11 mouse cellular contexts compared by ENCODE assay signal in the genomic region with DNA sequence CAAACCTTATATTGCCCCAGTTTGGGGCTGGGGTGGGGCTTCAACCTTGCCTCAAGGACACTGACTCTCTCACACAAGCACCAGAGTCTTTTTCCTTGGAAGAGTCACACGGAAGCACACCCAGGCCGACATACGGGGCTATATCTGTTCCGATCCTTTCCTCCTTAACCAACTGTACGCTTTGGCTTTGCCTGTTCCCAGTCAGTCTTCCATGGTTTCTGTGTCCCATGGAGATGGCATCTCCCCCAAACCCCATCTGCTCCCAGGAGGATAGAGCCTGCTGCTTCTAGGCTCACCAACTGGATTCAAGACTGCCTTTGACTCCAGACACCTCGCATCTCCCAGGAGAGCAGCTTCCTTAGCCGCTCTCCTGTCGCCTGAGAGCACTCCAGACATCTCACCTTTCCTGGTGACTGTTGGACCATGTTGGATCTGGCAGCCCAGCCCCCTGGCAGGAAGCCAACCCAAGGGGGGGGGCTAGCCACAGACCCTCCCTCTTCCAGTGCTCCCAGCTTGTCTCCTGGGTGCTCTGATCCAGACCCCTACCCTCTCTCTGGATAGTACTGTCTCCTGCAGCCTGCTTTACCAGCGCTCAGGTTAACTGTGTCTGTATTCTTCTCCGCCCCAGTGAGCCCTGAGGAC. TPM values are rescaled to one million over a fixed set of nuclear protein-coding genes. Genes with fewer than 3 reads are reported as not detected.
DNase-seq lines count a peak whose midpoint lies in the region; ATAC-seq and TF ChIP-seq lines count a peak whose summit lies in the region.
"Had no signal": no experiment of that assay in that cellular context is flagged by ENCODE, and none has a peak within 500 bp of the region (broad histone marks: within the 10 kb centered on the region; RNA-seq: fewer than 3 reads in every experiment).

No protein-coding gene starts in this region.

- peaks cover 5% of the 10 kb centered on the region for H3K4me1 ChIP-seq in heart, embryonic 12.5 days (replicated peaks)
- peaks cover 9% of the 10 kb centered on the region; the same call in 1 of the 2 replicates for H3K4me1 ChIP-seq in embryonic facial prominence, embryonic 15.5 days
- H3K4me1 ChIP-seq in limb, embryonic 12.5 days (replicated peaks): peaks cover 12% of the 10 kb centered on the region; the same call in 1 of the 2 replicates
- H3K4me1 ChIP-seq in thymus, adult 2 months (replicated peaks; ENCODE audit: control insufficient read depth, insufficient read depth, low read length): peaks cover 5% of the 10 kb centered on the region; the same call in 1 of the 2 replicates

- H3K4me2 ChIP-seq in heart, embryonic 12.5 days: peak overlapping the region; percentile 98; the same call in 1 of the 2 replicates
- peak overlapping the region; percentile 97; the same call in 1 of the 2 replicates for H3K4me2 ChIP-seq in embryonic facial prominence, embryonic 15.5 days (replicated peaks)
- peak overlapping the region; percentile 97 for H3K4me2 ChIP-seq in limb, embryonic 12.5 days

- peaks cover 76% of the 10 kb centered on the region for H3K27me3 ChIP-seq in heart, embryonic 12.5 days (replicated peaks)
- H3K27me3 ChIP-seq in embryonic facial prominence, embryonic 15.5 days: peaks cover 57% of the 10 kb centered on the region
- H3K27me3 ChIP-seq in limb, embryonic 12.5 days: peaks cover 85% of the 10 kb centered on the region
- peaks cover 6% of the 10 kb centered on the region for H3K27me3 ChIP-seq in thymus, adult 2 months (ENCODE audit: control insufficient read depth, insufficient read depth, low read length)

- no peak for DNase-seq in heart, postnatal 25 days (ENCODE audit: low spot score)
- DNase-seq in ES-CJ7 (ENCODE audit: low read depth, low spot score): peak; percentile 33
- no peak for DNase-seq in frontal cortex, postnatal 10 days (ENCODE audit: low spot score in 2 of 2)
- no peak for DNase-seq in thymus, adult 2 months
- no peak for DNase-seq in lung, postnatal 14 days

- no peak overlapping the region for H3K9ac ChIP-seq in heart, embryonic 12.5 days
- H3K9ac ChIP-seq in embryonic facial prominence, embryonic 15.5 days: no peak overlapping the region
- no peak overlapping the region for H3K9ac ChIP-seq in limb, embryonic 12.5 days (replicated peaks)

- no peak overlapping the region for H3K27ac ChIP-seq in heart, embryonic 12.5 days (ENCODE audit: poor library complexity, severe bottlenecking)
- no peak overlapping the region for H3K27ac ChIP-seq in embryonic facial prominence, embryonic 15.5 days (replicated peaks)
- no peak overlapping the region for H3K27ac ChIP-seq in limb, embryonic 12.5 days
- H3K27ac ChIP-seq in thymus, adult 2 months (ENCODE audit: control insufficient read depth, insufficient read depth, low read length): no peak overlapping the region

- no peak for TF ChIP-seq CTCF in thymus, adult 2 months (IDR thresholded peaks at IDR 0.05; ENCODE audit: borderline replicate concordance, control insufficient read depth, extremely low read depth, insufficient read depth, low read length, poor library complexity)

- H3K4me3 ChIP-seq in heart, embryonic 12.5 days: 0 out of 2 replicates have a peak overlapping the region, but pooled peaks have one; percentile 77
- H3K4me3 ChIP-seq in embryonic facial prominence, embryonic 15.5 days (replicated peaks): peak overlapping the region; percentile 56; the same call in 1 of the 2 replicates
- H3K4me3 ChIP-seq in limb, embryonic 12.5 days (replicated peaks): peak overlapping the region; percentile 73
- H3K4me3 ChIP-seq in thymus, adult 2 months (ENCODE audit: control insufficient read depth, insufficient read depth, low read length): no peak overlapping the region

- H3K9me3 ChIP-seq in heart, embryonic 12.5 days (replicated peaks): no peaks in the 10 kb centered on the region
- no peaks in the 10 kb centered on the region for H3K9me3 ChIP-seq in embryonic facial prominence, embryonic 15.5 days (replicated peaks)
- no peaks in the 10 kb centered on the region for H3K9me3 ChIP-seq in limb, embryonic 12.5 days

- TF ChIP-seq POLR2A in thymus, adult 2 months (IDR thresholded peaks at IDR 0.05; ENCODE audit: control insufficient read depth, extremely low read depth, insufficient read depth, low read length, poor library complexity): no peak

- intact Hi-C loops in heart, postnatal 25 days (cut with DNase I): no loop called here

- no peak for ATAC-seq in heart, embryonic 12.5 days (ENCODE audit: insufficient number of reproducible peaks, low FRiP score)
- no peak for ATAC-seq in embryonic facial prominence, embryonic 15.5 days (ENCODE audit: insufficient number of reproducible peaks, low FRiP score, low TSS enrichment, low read depth)
- ATAC-seq in limb, embryonic 12.5 days (ENCODE audit: insufficient number of reproducible peaks, insufficient read depth, low FRiP score, low TSS enrichment, low read depth): no peak

- no peaks in the 10 kb centered on the region for H3K36me3 ChIP-seq in heart, embryonic 12.5 days
- no peaks in the 10 kb centered on the region for H3K36me3 ChIP-seq in embryonic facial prominence, embryonic 15.5 days
- H3K36me3 ChIP-seq in limb, embryonic 12.5 days: no peaks in the 10 kb centered on the region
- H3K36me3 ChIP-seq in thymus, adult 2 months (ENCODE audit: control insufficient read depth, insufficient read depth, low read length): no peaks in the 10 kb centered on the region

- WGBS in heart, embryonic 12.5 days: 46% methylated on average over 10 of the region's 10 CpGs
- WGBS in embryonic facial prominence, embryonic 15.5 days: 59% methylated on average over 10 of the region's 10 CpGs
- whole genome bisulfite sequencing in limb, embryonic 12.5 days: 52% methylated on average over 10 of the region's 10 CpGs
- 58% methylated on average over 10 of the region's 10 CpGs for WGBS in thymus, adult 2 months

RNA-seq across cellular contexts. Expression of a gene that starts 38.2 kb away (rescaled TPM):
- polyA plus RNA-seq in heart, embryonic 12.5 days (2016; fragmentation: Nextera tagmentation; extraction: Ambion mirVana): 0.18 TPM in 1 of 2 replicates, not detected in the other
- under 1 TPM in 1 of 2 experiments, not detected in 1; 0.22 TPM for total RNA-seq in heart, postnatal 25 days (2021)
- polyA plus RNA-seq in embryonic facial prominence, embryonic 15.5 days (2015; fragmentation: Nextera tagmentation; extraction: Ambion mirVana): 0.28 and 0.29 TPM in 2 replicates
- polyA plus RNA-seq in limb, embryonic 12.5 days (2016; fragmentation: Nextera tagmentation; extraction: Ambion mirVana): 0.22 TPM in 1 of 2 replicates, not detected in the other
- 0.13 and 0.18 TPM in 2 replicates for polyA plus RNA-seq in thymus, adult 2 months (2012; rRNA removed)
- total RNA-seq: adrenal gland, adult 2 months had no signal
- polyA plus RNA-seq: adrenal gland, adult 2 months had no signal

RNA-seq across cellular contexts. Expression of a gene that starts 45.3 kb away (rescaled TPM):
- polyA plus RNA-seq in heart, embryonic 12.5 days (2016; fragmentation: Nextera tagmentation; extraction: Ambion mirVana): 1.0 and 1.1 TPM in 2 replicates
- 10 to 100 TPM; 16.9 to 18.1 TPM for total RNA-seq in heart, postnatal 25 days (2021)
- polyA plus RNA-seq in embryonic facial prominence, embryonic 15.5 days (2015; fragmentation: Nextera tagmentation; extraction: Ambion mirVana): 0.09 TPM in 1 of 2 replicates, not detected in the other
- polyA plus RNA-seq in limb, embryonic 12.5 days (2016; fragmentation: Nextera tagmentation; extraction: Ambion mirVana): 0.05 TPM in 1 of 2 replicates, not detected in the other
- 0.17 and 2.2 TPM in 2 replicates for polyA plus RNA-seq in thymus, adult 2 months (2012; rRNA removed)
- total RNA-seq: adrenal gland, adult 2 months; hematopoietic stem cell, adult 5-6 weeks had no signal
- polyA plus RNA-seq: adrenal gland, adult 2 months; thymus, postnatal 0 days had no signal
